Mouse (Mus musculus) NIH3T3 (cell line): ENCODE results near the gene Spty2d1.
"Not testable (repeated sequence)": the region's sequence is repeated elsewhere in the genome, so short reads cannot be mapped to it uniquely, and the experiment has no call there.

Source experiments
- DNase-seq: peaks from one replicate; pipeline ENCODE4 v3.0.0-alpha.2; 2012; ENCODE audit warnings: low read depth

The Spty2d1 gene

GRCm38 (mm10) chr7:47020956-47021355 is 12.7 kb upstream of the Spty2d1 start:
- DNase-seq = no peak

- DNase-seq = no peak
Measured at GRCm38 (mm10) chr7:47019641-47020040, 11.4 kb upstream of the Spty2d1 start.

- DNase-seq = no peak
Measured at GRCm38 (mm10) chr7:47017146-47017545, 8.9 kb upstream of the Spty2d1 start.

GRCm38 (mm10) chr7:47016602-47017001 is 8.4 kb upstream of the Spty2d1 start:
- DNase-seq = no peak

- peak; percentile 91 for DNase-seq
Measured at GRCm38 (mm10) chr7:47015390-47016065, 7.3 kb upstream of the Spty2d1 start.

DNA sequence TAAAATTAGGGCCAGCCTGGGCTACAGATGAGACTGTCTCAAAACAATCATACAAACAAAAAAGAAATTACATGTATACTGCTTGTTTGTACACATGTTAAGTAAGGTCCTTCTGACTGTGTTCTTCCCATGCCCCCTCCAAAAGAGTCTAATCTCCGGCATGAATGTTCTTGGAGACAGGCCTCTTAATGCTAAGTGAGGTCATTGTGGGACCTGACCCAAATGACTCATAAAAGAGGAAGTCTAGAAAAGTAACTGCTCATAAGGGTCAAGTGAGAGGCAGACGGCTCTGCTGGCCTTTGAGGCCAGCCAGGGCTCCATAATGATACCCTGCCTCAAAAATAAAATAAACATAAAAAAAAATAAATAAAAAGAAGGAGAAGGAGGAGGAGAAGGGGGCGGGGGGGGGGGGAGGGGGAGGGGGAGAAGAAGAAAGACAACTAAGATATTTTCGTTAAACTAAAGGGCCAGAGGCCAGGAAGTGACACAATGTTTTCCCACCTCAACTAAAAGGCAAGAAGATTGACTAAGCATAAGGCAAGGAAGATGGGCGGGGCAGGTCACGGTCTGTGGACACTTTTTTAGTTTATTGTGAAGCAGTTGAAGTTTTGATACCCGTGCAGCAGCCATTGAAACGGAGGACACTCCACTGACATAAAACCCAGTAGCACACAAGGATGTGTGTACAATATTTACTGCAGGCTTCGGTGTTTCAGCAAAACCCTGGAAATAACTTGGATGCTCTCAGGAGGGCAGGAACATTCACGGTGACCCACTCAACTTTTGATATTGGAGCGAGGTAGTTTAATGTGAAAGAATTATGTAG is 6.6 kb upstream of the Spty2d1 start:
- DNase-seq = peak; percentile 80

GRCm38 (mm10) chr7:47013131-47013767 is 5.0 kb upstream of the Spty2d1 start:
- no peak for DNase-seq

DNA sequence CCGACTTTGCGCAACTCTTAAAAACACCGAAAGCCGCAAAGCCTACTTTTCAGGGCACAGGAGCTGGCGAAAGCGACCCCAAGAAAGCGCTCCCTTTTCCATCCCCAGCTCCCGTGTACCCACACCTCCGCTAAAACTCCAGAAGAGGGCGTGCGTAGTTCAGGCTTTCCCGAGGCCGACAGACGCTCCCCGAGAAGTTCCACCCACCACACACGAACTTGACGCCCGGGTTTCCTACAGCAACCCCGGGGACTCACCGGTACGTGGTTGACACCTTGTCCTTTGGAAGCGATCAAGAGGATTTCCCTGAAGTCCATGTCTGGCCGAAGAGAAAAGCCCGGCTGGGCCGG is 418 bp downstream of the Spty2d1 start:
- peak; percentile 85 for DNase-seq

- no peak for DNase-seq
Measured at GRCm38 (mm10) chr7:47007109-47007780, 966 bp downstream of the Spty2d1 start.

DNA sequence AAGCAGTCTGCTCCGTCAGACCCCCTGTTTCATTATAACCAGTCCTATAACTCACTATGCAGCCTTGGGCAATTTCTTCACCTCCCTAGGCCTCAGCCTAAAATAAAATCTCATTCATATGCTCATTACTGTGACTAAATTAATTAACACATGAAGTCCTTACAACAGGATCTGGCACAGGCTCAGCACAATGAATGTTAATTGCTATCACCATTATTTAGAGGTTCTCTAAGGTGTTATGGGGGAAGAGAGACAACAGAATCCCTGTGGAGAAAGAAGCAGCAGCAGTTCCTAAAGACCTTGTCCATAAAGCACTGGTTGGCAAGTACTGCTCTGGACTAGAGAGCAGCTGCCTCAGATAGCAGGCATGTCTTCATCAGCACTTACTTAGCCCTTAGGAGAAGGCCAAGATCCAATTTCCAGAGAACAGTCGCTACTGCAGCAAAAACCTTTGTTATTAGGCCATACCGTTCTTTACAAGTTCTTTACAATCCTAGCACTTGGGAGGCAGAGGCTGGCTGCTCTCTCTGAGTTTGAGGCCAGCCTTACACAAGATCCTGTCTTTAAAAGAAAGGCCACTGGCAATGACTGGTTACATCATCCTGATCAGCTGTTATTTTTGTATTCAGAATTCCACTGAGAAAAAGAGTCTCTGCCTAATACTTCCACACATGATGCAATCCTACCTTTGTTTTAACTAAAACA is 4.6 kb downstream of the Spty2d1 start:
- DNase-seq = no peak

DNA sequence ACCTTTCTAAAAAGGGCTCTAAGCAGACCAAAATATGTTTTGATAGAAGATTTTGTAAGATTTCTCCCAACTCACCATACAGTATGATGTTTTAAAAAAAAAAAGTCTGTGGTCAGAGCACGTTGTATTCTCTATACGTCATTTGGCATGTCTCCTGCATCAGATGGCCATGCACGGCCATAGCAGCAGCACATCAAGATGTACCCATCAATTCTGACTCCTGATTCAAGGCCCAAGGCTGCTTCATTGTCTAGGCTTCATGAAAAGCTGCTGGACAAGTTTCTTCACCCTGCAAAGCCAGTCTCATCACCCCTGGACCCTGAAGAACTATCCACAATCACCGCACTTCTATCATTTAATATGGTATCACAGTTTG is 6.3 kb downstream of the Spty2d1 start:
- DNase-seq = peak; percentile 63

DNA sequence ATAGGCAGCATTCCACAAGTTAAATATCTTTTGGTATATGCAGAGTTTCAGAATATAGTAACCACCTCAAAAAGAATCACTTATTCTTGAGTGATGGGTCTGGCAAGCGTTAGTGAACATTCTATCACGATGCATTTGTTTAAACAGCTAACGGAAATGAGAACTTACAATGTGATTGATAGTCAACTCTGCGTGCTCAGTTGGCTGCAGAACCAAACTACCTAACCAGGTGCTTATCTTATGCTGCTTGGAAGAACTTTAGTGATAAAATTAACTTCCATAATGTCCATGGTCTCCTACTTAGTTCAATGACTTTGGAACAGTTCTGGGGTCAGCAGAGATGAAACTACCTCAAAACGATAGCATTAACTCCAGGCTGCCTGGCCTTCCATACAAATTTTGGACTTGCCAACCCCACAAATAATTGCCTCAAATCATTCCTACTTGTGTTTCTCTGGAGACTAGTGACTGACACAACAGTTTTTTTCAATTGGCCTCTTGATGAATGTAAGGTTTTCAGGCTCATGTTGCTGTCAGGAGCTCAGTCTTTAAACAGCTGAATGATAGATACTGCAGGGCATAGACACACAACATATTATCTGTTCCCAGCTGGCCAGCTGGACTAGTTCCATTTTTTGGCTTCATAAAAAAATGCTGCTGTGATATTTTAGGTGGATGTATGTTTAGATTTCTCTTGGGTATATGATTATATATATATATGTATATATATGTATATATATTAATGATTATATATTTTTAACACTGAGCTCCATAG is 6.9 kb downstream of the Spty2d1 start:
- no peak for DNase-seq

DNA sequence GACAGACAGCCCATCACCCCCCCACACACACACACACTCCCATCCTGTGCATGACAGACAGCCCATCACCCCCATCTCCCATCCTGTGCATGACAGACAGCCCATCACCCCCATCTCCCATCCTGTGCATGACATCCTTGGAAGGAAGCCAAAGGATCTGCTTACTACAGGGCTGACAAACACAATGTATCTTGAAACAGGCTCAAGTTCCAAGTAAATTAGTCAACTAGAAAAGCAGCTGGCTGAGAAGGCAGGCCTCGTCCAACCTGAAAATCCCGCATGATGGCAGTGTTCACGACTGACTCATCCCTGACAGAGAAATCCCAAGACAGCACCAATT is 7.6 kb downstream of the Spty2d1 start:
- DNase-seq = peak; percentile 74

DNA sequence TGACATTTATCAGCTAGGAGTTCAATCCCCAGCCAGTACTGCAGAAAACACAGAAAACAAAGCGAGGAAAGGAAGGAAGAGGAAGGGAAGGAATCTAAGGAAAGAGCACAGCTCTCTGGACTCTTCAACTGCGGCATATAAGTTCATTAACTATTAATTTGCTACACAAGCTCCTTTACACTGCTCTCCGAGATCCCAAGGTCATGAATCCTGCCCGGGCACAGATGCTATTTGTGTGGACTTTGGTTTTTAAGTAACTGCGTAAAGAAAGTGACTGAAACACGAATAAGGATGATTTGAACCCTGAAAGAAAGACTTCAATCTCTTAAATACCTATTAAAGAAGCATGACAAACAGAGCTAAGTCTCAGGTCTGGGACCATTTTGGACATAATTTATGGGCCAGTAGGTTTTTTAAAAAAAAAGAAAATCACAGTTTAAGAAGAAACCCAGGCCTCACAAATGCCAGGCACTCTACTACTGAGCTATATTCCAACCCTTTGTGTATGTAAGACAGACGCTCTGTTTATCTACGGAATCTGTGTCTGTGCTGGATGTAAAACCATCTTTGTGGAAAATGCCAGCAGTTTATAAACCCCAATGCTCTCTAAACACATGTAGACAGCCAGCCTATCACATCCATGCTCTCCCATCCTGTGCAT is 8.1 kb downstream of the Spty2d1 start:
- DNase-seq = no peak

- DNase-seq = no peak
Measured at GRCm38 (mm10) chr7:46998942-46999341, 9.3 kb downstream of the Spty2d1 start.

GRCm38 (mm10) chr7:46997644-46998395 is 10.4 kb downstream of the Spty2d1 start:
- no peak for DNase-seq

- no peak for DNase-seq
Measured at GRCm38 (mm10) chr7:46997008-46997407, 11.2 kb downstream of the Spty2d1 start.

DNA sequence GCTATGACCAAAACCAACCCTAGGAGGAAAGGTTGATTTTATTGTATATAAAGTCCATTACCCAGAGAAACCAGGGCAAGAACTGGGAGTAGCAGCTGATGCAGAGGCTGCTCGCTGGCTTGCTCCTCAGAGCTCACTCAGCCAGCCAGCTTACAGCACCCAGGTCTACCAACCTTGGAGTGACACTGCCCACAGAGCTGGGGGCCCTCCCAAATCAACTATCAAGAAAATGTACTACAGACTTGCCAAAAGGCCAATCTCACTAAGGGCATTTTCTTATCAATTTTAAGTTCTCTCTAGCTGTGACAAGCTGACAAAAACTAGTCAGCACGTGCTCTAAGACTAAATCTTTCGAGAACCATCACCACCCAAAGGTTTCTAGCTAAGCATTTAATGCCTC is 12.7 kb downstream of the Spty2d1 start:
- DNase-seq = no peak

GRCm38 (mm10) chr7:46993079-46993478 is 15.1 kb downstream of the Spty2d1 start:
- DNase-seq = no peak

- DNase-seq = not testable (repeated sequence)
Measured at GRCm38 (mm10) chr7:46989387-46989786, 18.8 kb downstream of the Spty2d1 start.
